Mouse (Mus musculus): ENCODE results near the gene Prss30.
"Not testable (repeated sequence)": the region's sequence is repeated elsewhere in the genome, so short reads cannot be mapped to it uniquely, and the experiment has no call there.

The Prss30 gene

DNA sequence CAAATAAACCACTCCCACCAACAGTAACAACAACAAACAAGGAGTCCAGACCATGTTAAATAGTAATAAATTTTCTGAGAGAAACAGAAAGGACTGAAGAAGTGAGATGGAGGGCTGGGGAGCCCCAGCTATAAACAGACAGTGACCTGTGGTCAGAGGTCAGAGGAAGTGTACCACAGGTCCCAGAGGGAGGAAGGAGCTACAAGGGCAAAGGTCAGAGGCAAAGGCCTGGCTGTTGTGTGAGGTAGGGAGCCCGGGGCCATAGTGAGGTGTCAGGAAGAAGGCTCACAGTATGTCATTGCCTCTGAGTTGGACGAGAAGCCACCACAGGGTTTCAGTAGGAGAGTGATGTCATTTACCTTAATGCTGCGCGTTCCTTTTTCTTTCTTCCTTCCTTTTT, 2.5 kb upstream of the Prss30 start:
- DNase-seq = no peak

DNA sequence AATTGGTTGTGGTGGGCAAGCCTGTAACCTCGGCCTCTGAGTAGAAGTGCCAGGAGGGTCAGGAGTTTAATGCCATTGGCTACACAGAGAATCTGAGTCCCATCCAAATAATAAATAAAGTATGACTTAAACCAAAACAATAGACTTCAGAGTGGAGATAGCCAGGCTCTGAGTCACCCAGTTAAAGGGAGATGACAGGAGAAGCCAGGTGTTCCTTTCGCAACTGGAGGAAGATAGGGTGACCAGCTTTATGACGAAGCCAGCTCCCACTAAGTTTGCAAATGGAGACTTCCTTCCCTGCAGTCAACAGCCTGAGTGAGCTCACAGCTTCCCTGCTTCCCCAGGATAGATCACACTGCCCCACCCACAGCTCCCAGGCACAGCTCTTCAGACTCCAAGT, 895 bp downstream of the Prss30 start:
- DNase-seq = no peak

DNA sequence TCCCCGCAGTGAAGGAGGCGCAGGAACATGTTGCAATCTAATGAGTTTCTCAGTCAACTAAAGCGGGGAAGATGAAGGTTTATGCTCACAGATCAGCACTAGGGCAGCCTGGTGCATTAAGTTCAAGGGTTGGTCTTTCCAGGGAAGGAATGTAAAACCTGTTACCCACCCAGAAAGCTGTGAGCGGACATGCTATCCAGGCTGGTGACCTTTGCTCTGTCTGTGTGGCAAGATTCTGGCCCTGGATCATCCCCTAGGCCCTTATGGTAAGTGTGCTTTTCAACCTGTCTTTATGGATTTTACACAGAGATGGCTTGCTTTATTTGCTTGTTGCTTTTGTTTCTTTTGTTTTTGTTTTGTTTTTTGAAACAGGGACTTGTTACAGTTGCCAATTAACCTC, 3.7 kb downstream of the Prss30 start:
- no peak for DNase-seq

DNA sequence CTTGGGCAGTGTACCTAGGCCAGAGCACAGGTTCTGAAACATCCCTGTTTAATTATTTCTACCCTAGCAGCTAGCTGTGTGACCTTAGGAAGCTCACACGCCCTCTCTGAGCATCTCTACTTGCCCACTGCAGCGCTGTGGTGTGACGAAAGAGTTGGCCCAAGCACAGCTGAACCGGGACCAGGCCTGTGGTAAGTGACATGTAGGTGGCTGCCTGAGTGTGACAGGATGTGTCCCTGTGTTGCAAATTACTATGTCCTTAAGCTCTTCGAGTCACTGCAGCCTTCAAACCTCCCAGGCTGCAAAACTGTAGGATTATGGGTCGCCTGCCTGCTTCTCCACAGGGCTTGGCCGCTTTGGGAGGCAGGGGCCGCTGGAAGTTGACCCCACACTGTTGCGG, 9.1 kb downstream of the Prss30 start:
- DNase-seq = no peak

DNA sequence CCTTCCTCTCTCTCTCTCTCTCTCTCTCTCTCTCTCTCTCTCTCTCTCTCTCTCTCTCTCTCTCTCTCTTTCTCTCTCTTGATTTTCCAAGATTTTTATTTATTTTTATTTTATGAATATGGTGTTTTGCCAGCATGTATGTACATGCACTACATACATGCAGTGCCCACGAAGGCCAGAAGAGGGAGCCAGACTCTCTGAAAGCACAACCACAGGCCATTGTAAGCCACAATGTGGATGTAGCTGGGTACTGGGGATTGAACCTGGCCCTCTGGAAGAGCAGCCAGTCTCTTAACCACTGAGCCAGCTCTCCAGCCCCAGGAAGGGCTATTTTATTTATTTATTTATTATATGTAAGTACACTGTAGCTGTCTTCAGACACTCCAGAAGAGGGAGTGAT, 11.1 kb downstream of the Prss30 start:
- peak; percentile 72 to 84 for DNase-seq

DNA sequence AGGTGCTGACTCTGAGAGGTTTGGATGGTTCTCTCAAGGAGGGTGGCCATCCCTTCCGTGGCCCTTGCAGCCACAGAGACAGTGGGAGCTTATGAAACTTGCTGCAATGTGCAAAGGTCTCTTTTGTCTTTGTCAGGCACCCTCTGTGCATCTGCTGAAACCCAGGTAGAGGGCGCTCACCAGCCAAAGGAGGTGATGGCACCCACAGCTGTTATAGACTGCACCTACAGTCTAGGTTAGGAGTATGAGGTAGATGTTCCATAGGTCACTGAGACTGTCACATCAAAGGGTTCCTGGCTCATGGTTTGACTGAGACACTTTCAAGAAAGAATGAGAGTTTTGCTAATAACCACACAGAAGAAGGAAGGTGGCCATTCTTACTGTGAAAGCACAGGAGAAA, 11.6 kb downstream of the Prss30 start:
- DNase-seq = peak; percentile 33 to 36

DNA sequence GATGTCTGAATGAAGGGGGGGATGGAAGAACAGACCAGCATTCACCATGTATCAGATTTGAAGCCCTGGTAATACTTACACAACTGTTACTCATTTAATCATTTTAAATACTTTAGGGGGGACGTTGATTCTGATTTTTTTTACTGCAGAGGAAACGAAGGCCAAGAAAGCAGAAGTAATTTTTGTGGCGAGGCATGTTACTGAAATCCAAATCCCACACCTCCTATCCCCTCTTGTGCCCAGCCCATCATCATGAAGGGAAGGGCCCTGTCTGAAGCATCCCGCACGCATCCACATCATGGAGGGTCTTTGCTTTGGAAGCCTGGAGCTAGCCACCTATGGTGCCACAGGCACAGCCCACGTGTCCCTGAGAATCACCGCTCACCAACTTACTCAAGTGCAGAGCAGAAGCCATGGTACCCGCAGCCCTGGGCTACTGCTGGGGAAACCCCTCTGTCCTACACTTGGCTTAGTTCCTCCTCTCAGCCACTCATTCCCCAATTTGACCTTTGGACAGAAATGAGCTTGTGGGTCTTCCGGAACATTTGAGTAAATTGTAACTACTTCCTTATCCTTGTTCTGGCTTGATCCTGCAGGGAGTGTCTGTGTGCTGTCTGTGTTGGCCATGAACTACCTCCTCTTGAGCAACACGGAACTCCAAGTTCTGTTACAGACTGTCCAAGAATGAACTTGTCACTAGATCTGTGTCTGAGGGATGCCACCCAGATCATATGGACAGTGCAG, 13.5 kb downstream of the Prss30 start:
- DNase-seq = peak; percentile 37 to 40

DNA sequence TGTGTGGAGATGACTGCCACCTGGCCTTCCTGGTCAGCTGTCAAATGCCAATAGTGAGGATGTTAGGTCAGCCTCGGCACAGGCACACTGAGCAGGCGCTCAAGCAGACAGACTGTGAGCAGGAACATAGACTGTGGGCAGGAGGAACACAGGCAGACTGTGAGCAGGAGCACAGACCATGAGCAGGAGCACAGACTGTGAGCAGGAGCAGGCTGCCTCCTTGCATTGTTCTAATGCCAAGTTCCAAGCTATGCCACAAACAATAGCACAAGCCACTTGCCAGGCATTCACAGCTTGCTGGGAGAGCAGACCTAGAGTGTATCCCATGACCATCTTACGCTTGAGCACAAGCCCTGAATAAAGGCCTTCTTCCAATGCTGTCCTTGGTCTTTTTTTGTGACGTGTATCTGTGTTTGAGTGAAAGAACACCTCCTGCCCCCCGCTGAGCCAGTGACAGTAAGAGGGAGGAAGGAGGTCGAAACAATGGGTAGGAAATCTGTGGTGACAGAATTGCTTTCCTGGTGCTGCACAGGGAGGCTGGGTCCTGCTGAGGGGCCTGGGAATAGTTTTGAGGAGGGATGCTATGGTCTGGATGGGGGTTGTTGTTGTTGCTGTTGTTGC, 14.5 kb downstream of the Prss30 start:
- no peak for DNase-seq

DNA sequence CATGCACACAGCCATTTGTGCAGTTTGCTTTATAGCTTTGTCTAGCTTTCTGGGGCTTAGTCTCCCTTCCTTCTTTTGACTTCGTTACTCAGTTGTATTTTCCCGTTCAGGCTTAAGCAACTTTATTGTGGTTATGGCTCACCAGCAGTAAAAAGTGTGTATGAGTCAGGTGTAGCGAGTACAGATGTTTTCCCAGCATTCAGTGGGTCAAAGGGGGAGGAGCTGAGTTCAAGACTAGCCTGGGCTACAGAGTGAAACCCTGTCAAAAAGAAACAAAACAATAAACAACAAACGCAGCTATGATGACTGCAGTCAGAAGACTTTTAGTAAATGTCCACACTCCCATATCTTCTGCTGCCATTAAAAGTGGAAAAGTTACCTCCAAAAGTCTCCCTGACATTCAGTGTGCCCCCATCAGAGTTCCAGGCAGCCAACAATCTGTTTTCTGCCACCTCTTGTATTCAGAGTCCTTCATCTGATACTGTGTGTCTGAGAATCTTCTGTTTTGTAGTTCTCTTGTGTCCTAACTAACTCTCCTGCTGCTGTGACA, 18.7 kb downstream of the Prss30 start:
- no peak for DNase-seq

DNA sequence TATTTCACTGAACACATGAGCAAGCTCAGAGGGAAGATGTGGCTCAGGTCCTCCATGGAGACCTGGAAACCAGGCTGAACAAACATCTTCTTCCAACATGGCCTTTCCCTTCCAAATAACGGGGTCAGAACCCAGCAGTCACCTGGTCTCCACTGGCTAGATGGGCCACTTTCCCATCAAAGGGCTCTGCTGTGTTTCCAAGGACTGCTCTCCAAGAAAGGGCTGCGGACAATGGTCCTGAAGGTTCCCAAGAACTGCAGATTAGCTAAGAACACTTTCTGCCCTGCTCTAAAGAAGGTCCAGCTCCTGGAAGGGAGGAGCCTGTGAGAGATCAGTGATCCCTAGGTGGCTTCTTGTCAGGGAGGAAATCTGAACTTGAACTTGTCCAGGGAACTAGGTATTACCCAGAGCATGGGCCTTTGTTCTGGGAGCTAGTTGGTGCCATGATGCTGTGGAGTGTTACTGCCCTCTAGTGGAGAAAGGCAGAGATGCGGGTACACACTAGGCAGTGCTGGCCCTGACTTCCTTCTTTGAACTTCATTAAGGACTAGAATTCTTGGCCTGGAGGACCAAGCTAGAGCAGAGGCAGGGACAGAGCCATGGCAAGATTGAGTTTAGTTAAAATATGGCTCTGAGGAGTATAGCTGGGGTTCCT, 20.2 kb downstream of the Prss30 start:
- peak; percentile 77 to 87 for DNase-seq

DNA sequence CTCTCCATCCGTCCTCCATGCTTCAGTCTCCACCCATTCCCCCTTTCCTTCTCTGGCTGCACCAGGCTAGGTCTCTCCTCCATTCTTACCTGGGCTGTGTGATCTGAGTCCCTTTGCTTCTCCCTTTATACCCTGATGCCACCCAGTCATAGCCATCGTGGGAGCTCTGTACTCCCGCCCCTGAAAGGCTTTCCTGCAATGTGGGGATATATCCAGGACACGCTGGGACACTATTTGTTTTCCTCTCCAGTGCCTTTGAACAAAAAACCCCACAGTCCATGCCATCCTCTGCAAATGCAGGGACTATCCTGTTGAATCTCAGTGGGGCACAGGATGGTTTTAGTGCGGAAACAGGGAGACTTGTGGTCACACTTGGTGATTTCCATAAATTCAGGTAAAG, 25.2 kb downstream of the Prss30 start, which contains the start of gene Sbpl:
TSS of gene Sbpl (minus strand) at position 101 of the 400 bp plus-strand sequence.
- no peak for DNase-seq

DNA sequence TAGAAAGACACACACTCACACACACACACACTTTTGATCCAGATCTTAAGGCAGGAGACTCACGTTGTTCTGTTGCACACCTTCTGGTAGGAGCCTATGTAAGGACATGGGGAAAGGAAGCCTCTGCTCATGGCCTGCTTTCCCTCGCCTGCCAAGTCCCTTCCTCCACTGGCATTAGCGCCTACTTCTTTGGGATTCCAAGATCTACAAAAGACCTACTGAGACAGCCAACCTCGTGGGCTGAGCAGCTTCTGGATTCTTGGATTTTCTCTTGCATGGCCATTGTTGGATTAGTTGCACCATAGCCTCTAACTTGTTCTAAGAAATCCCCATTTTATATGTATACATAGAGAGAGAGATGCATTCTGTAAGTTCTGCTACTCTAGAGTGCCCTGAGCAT, 29.5 kb downstream of the Prss30 start:
- DNase-seq = not testable (repeated sequence)

DNA sequence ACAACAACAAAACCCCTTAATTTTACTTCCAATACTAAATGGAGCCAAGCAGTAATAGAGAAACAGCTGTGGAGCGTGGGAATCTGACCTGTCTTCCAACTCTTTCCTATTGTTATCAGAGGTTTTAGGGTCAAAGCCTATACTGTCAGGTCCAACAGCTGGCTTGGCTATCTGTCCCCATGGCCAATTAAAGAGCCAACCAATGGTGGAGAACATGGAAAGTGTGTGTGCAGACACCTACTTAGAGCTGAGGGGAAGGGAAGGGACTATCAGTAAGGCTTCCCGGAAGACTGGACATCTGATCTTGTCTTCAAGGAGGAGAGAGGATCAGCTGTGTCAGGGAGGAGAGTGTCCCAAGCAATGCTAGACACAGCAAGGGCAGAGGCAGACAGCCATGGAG, 31.3 kb downstream of the Prss30 start:
- DNase-seq = no peak

DNA sequence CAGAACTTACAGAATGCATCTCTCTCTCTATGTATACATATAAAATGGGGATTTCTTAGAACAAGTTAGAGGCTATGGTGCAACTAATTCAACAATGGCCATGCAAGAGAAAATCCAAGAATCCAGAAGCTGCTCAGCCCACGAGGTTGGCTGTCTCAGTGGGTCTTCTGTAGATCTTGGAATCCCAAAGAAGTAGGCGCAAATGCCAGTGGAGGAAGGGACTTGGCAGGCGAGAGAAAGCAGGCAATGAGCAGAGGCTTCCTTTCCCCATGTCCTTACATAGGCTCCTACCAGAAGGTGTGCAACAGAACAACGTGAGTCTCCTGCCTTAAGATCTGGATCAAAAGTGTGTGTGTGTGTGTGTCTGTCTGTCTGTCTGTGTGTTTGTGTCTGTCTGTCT, 32.9 kb downstream of the Prss30 start:
- not testable (repeated sequence) for DNase-seq

DNA sequence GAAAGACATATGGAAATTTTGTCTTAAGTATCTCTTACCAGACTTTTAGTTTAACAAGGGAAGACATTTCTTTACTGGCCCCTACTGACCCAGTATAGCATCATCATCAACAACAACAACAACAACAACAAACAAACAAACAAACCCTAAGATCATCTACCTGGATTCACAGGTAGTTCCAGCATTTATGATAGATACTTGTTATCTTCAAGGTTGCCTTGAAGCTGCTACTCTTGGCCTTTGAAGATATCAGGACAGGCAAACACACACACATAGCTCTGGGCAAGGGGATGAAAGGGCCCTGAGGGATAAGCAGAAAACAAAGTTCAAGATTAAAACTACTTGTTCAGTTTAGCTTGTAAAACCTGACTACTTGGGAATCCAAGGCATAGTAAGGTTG, 39.0 kb downstream of the Prss30 start, which contains the start of gene Sbp:
TSS of gene Sbp (plus strand) at position 301 of the 400 bp plus-strand sequence.
- DNase-seq = no peak

DNA sequence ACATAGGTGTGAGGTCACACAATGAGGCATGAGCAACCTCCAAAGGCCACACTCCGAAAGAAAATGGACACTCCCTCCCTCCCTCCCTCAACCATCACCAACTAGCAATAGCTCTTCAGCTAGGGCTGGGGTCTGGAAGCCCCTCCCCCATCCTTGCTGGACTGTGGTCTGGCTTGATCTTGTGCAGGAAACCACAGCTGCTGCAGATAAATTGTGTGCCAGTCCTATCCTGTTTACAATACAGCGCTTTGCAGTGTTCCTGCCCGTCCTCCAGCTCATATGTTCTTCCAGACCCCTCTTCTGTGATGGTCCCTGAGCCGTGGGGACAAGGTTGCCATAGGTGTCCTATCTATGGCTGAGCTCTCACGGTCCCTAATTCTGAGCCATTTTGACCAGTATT, 49.2 kb downstream of the Prss30 start:
- DNase-seq = peak; percentile 9 to 52

DNA sequence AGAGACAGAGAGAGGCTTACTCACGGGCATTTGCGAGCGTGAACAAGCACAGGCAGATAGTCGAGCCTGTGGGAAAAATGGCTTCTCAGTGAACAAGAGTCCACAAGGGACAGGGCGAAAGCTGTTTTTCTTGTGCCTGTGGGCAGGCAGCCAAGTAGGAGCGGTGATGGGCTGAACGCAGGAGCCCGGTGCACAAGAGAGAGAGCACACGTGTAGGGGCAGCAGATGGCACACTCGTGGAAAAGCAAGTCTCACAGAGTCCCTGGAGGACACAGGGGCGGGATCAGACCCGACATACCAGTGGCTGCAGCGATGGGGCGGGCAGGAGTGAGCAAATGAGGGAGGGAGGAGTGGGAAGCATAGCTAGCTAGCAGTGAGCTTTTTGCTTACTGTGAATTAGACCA, 55.3 kb downstream of the Prss30 start:
- DNase-seq = peak; percentile 63 to 78

DNA sequence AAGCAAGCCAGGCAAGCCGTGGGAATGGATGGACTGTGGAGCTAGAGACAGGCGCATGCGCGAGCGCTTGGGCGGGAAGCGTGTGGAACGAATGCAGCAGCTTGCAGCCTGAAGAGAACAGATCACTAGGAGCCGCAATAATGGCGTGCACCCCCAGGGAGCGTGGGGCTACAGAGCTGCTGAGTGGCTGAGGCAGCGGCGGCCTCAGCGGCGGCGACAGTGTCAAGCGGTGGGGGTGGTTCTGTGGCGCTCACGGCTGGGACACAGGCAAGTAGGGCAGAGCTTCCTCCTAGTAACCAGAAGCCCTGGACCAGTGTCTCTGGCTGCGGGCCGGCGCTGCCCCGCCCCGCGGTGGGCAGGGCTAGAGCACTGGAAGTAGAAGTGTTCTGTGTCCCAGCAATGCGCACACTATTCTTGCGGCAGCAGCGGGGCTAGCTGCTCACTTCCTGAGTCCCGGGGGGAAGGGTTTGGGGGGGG, 55.8 kb downstream of the Prss30 start:
- peak; percentile 92 to 96 for DNase-seq
